Mouse (Mus musculus) ES-E14 (cell line): ENCODE data around the gene Nfat5. TPM values are rescaled to one million over a fixed set of nuclear protein-coding genes. Genes with fewer than 3 reads are reported as not detected.
A peak's percentile ranks its signal among the peaks of the same experiment; 100 is the strongest.

Source experiments
- DNase-seq: peaks from one replicate; pipeline ENCODE4 v3.0.0-alpha.2; 2013; ENCODE audit warnings: low read depth, low spot score
- H3K27ac ChIP-seq: 2 replicates; pipeline ENCODE4 v1.5.1; 2012; ENCODE audit warnings: low read depth, mild to moderate bottlenecking, low read length, moderate library complexity, mixed read lengths; ENCODE audit not compliant: poor library complexity, insufficient read depth, severe bottlenecking
- H3K36me3 ChIP-seq: 2 replicates; pipeline ENCODE4 v1.6.1; 2012; ENCODE audit warnings: mild to moderate bottlenecking, low read length, moderate library complexity, mixed read lengths; ENCODE audit not compliant: control insufficient read depth, poor library complexity, insufficient read depth, severe bottlenecking
- H3K4me1 ChIP-seq, 2 experiments: fragments of 150-350 bp in 1 of 2; sonication (generic) in 1 of 2; 2 replicates each; pipeline ENCODE4 v1.6.1; 2012; ENCODE audit warnings: low read length in 2 of 2, mild to moderate bottlenecking in 1 of 2, mixed read lengths in 1 of 2; ENCODE audit not compliant: control insufficient read depth in 2 of 2, insufficient read depth in 2 of 2, poor library complexity in 1 of 2
- H3K4me3 ChIP-seq, 2 experiments: fragments of 150-350 bp in 1 of 2; sonication (generic) in 1 of 2; 2 replicates each; pipeline ENCODE4 v1.5.1; 2012; ENCODE audit warnings: low read length in 2 of 2, low read depth in 1 of 2, mild to moderate bottlenecking in 1 of 2, mixed read lengths in 1 of 2; ENCODE audit not compliant: insufficient read depth in 1 of 2, poor library complexity in 1 of 2, severe bottlenecking in 1 of 2
- H3K9ac ChIP-seq: 2 replicates; pipeline ENCODE4 v1.6.1; 2012; ENCODE audit warnings: low read depth, mild to moderate bottlenecking, low read length, mixed read lengths; ENCODE audit not compliant: poor library complexity, insufficient read depth, severe bottlenecking
- H3K9me3 ChIP-seq: fragments of 150-350 bp; sonication (generic); 2 replicates; pipeline ENCODE4 v1.6.1; 2012; ENCODE audit warnings: low read depth, mild to moderate bottlenecking, low read length; ENCODE audit not compliant: control insufficient read depth, insufficient read depth
- CHD2 ChIP-seq: IDR thresholded peaks from 2 replicates; pipeline ENCODE4 v1.6.1; 2014; ENCODE audit warnings: mild to moderate bottlenecking, low read depth, low read length, inconsistent platforms
- HCFC1 ChIP-seq: IDR thresholded peaks from 2 replicates; pipeline ENCODE4 v1.6.1; 2012; ENCODE audit warnings: low read length, inconsistent platforms, borderline replicate concordance; ENCODE audit not compliant: insufficient read depth
- MAFK ChIP-seq: IDR thresholded peaks from 2 replicates; pipeline ENCODE4 v1.6.1; 2014; ENCODE audit warnings: mild to moderate bottlenecking, low read depth, low read length, inconsistent platforms; ENCODE audit not compliant: insufficient read depth
- ZC3H11A ChIP-seq: IDR thresholded peaks from 2 replicates; pipeline ENCODE4 v1.6.1; 2012; ENCODE audit warnings: low read depth, mild to moderate bottlenecking, inconsistent platforms, low read length, borderline replicate concordance
- ZNF384 ChIP-seq: IDR thresholded peaks from 2 replicates; pipeline ENCODE4 v1.6.1; 2012; ENCODE audit warnings: low read depth, low read length, inconsistent platforms
- in situ Hi-C, 2 experiments: fragments of 600-800 bp; cut with MboI; formaldehyde crosslinking; loops; one replicate each; pipeline ENCODE4 v1.15.1; 2025; ENCODE audit warnings: low sequenced_read_pairs in 2 of 2, inconsistent platforms in 1 of 2; ENCODE audit not compliant: unreplicated experiment in 2 of 2
- total RNA-seq: library from RNA; depleted of rRNA; stranded (reverse); fragments of 300-350 nt; gene quantifications from 2 replicates; pipeline ENCODE4 v1.2.3, GENCODE M21; 2012

Nfat5 gene
- total RNA-seq, 1 experiment, result 24.2 TPM

DNA sequence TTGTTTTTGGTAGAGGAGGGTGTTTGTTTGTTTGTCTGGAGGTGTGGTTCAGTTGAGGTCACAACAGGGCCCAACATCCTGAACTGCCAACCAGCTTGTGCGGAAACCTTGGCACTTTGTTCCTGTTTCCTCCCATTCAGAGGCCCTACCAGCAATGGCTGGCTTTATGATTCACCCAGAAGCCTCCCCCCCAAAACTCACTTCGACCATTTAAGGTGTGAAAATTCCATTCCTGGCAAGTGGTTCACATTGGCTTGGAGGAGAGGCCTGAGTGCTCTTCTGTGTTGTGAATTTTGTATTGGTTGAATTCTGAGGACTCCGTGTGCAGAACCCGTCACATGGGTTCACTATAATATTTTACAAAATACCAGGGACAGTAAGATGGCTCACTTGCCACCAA, 32.1 kb upstream of the Nfat5 start:
- Histone ChIP-seq H3K36me3 (no peaks in the 10 kb centered on the region), H3K4me1 (peaks cover 4 to 16% of the 10 kb centered on the region in 2 experiments; a peak in 3 of 4 replicates), H3K27ac (peak overlapping the region; percentile 77; the same call in 1 of the 2 replicates), H3K9me3 (no peaks in the 10 kb centered on the region), H3K4me3 (no peak overlapping the region), H3K9ac (no peak overlapping the region)
- DNase-seq, result no peak
- in situ Hi-C loops, result no loop called here
- TF ChIP-seq ZNF384 (no peak), ZC3H11A (no peak), HCFC1 (no peak), MAFK (no peak), CHD2 (no peak)

- peaks cover 4 to 14% of the 10 kb centered on the region in 2 experiments; a peak in 3 of 4 replicates for H3K4me1 ChIP-seq
- peak overlapping the region; percentile 15 to 37; a peak in 3 of 4 replicates for H3K4me3 ChIP-seq
- no peaks in the 10 kb centered on the region for H3K36me3 ChIP-seq
- TF ChIP-seq CHD2 (no peak), ZNF384 (no peak), ZC3H11A (no peak), MAFK (no peak), HCFC1 (no peak)
- in situ Hi-C loops, result no loop called here
- H3K27ac ChIP-seq, result peak overlapping the region; percentile 94
- no peaks in the 10 kb centered on the region for H3K9me3 ChIP-seq
- H3K9ac ChIP-seq, result peak overlapping the region; percentile 62; the same call in 1 of the 2 replicates
- DNase-seq, result peak; percentile 57
These were observed 31.1 kb upstream of the Nfat5 start for GRCm38 (mm10) chr8:107262046-107262705.

DNA sequence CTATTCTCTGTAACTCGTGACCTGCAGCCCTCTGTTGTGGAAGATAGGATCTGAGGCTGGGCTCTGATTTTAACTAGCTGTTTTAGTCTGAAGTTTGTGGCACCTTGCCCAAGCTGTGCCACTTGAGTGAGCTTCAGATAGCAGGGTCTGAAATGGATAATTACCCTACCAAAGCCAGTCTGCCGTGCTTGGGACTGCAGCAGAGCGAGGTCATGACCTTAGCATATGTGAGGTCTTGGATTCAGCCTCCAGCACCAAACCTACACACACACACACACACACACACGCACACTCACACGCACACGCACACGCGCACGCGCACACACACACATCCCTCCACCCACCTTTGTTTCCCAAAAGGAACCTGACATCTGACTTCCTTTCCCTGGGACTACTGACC, 27.5 kb upstream of the Nfat5 start:
- in situ Hi-C loops, result no loop called here
- no peak overlapping the region for H3K27ac ChIP-seq

DNA sequence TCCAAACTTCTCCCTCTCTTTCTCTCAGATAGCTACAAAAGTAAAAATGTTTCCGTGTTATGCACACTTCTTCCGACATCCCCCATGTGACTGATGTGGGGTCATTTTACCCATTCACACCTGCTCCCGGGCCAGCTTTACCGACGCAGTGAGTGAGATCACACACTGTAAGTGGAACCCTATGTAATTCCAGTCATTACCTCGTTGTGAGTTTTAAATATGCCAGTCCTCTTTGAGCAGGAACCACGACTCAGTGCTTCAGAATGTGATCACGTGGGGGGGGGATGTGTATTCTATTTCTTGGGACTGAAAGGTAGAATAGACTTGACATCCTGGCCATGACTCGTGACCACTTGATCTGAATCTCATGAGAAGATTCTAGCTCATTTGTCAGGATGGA, 24.8 kb upstream of the Nfat5 start:
- H3K9ac ChIP-seq, result no peak overlapping the region
- H3K4me1 ChIP-seq, result peaks cover 0 to 2% of the 10 kb centered on the region in 2 experiments; a peak in 1 of 4 replicates
- no peaks in the 10 kb centered on the region for H3K36me3 ChIP-seq
- no peak overlapping the region for H3K27ac ChIP-seq
- H3K4me3 ChIP-seq, result no peak overlapping the region
- in situ Hi-C loops, result no loop called here
- TF ChIP-seq MAFK, result no peak
- no peak for TF ChIP-seq CHD2
- no peak for TF ChIP-seq ZNF384
- no peak for TF ChIP-seq HCFC1
- TF ChIP-seq ZC3H11A, result no peak
- no peak for DNase-seq
- H3K9me3 ChIP-seq, result no peaks in the 10 kb centered on the region

More for the DNA sequence above, 27.5 kb upstream of the Nfat5 start:
- H3K4me1 ChIP-seq, result peaks cover 4 to 11% of the 10 kb centered on the region in 2 experiments; a peak in 2 of 4 replicates
- no peaks in the 10 kb centered on the region for H3K36me3 ChIP-seq
- no peak overlapping the region for H3K4me3 ChIP-seq
- H3K9me3 ChIP-seq, result no peaks in the 10 kb centered on the region
- H3K9ac ChIP-seq, result peak overlapping the region; percentile 19; the same call in 1 of the 2 replicates
- DNase-seq, result no peak
- TF ChIP-seq ZNF384 (no peak), CHD2 (no peak), HCFC1 (no peak), MAFK (no peak), ZC3H11A (no peak)
